Mouse (Mus musculus): ENCODE measurements around the gene Pebp1. TPM values are rescaled to one million over a fixed set of nuclear protein-coding genes. Genes with fewer than 3 reads are reported as not detected.

Pebp1 gene
- polyA plus RNA-seq, 1 experiment from 2014 or later, result 962 TPM

GRCm38 (mm10) chr5:117251763-117252162 lies 35.7 kb downstream of the Pebp1 start:
- Histone ChIP-seq H3K27ac (replicated peaks) (no peak overlapping the region), H3K4me1 (0 out of 2 replicates have a peak, but pooled peaks cover 7% of the 10 kb centered on the region), H3K27me3 (ENCODE audit: low read depth, poor library complexity, severe bottlenecking) (no peaks in the 10 kb centered on the region), H3K36me3 (peaks cover 31% of the 10 kb centered on the region), H3K4me3 (no peak overlapping the region), H3K9me3 (replicated peaks) (no peaks in the 10 kb centered on the region)
- WGBS, result 91% methylated on average over 3 of the region's 3 CpGs
- no peak for DNase-seq (ENCODE audit: low spot score)

- Histone ChIP-seq H3K9me3 (replicated peaks) (no peaks in the 10 kb centered on the region), H3K27me3 (ENCODE audit: low read depth, poor library complexity, severe bottlenecking) (no peaks in the 10 kb centered on the region), H3K4me3 (no peak overlapping the region), H3K27ac (replicated peaks) (0 out of 2 replicates have a peak overlapping the region, but pooled peaks have one; percentile 42), H3K36me3 (peaks cover 21% of the 10 kb centered on the region), H3K4me1 (0 out of 2 replicates have a peak, but pooled peaks cover 7% of the 10 kb centered on the region)
- DNase-seq (ENCODE audit: low spot score), result no peak
- 87% methylated on average over 24 of the region's 24 CpGs for WGBS
Observed at GRCm38 (mm10) chr5:117250796-117251195, 36.6 kb downstream of the Pebp1 start.

- H3K36me3 ChIP-seq, result peaks cover 21% of the 10 kb centered on the region
- H3K27ac ChIP-seq (replicated peaks), result no peak overlapping the region
- no peak for DNase-seq (ENCODE audit: low spot score)
- H3K4me1 ChIP-seq, result 0 out of 2 replicates have a peak, but pooled peaks cover 7% of the 10 kb centered on the region
- H3K4me3 ChIP-seq, result no peak overlapping the region
- no peaks in the 10 kb centered on the region for H3K27me3 ChIP-seq (ENCODE audit: low read depth, poor library complexity, severe bottlenecking)
- no peaks in the 10 kb centered on the region for H3K9me3 ChIP-seq (replicated peaks)
- WGBS, result 33% methylated on average over 10 of the region's 10 CpGs
Observed at GRCm38 (mm10) chr5:117248351-117248750, 39.1 kb downstream of the Pebp1 start.

GRCm38 (mm10) chr5:117245170-117245569 lies 42.3 kb downstream of the Pebp1 start:
- DNase-seq (ENCODE audit: low spot score), result no peak

GRCm38 (mm10) chr5:117242671-117243478 lies 44.5 kb downstream of the Pebp1 start:
- H3K4me3 ChIP-seq, result peak overlapping the region; percentile 60

More at GRCm38 (mm10) chr5:117245170-117245569, 42.3 kb downstream of the Pebp1 start:
- no peak overlapping the region for H3K27ac ChIP-seq (replicated peaks)
- H3K27me3 ChIP-seq (ENCODE audit: low read depth, poor library complexity, severe bottlenecking), result peaks cover 14% of the 10 kb centered on the region
- H3K4me3 ChIP-seq, result no peak overlapping the region
- no peaks in the 10 kb centered on the region for H3K9me3 ChIP-seq (replicated peaks)
- 89% methylated on average over 8 of the region's 8 CpGs for WGBS
- H3K4me1 ChIP-seq, result peaks cover 38% of the 10 kb centered on the region
- H3K36me3 ChIP-seq, result no peaks in the 10 kb centered on the region

GRCm38 (mm10) chr5:117241935-117242531 lies 45.4 kb downstream of the Pebp1 start:
- Histone ChIP-seq H3K4me3 (peak overlapping the region; percentile 60), H3K27me3 (ENCODE audit: low read depth, poor library complexity, severe bottlenecking) (peaks cover 14% of the 10 kb centered on the region), H3K36me3 (no peaks in the 10 kb centered on the region), H3K27ac (replicated peaks) (no peak overlapping the region; the same call in 1 of the 2 replicates), H3K4me1 (peaks cover 35% of the 10 kb centered on the region), H3K9me3 (replicated peaks) (no peaks in the 10 kb centered on the region)
- no peak for DNase-seq (ENCODE audit: low spot score)
- WGBS, result 68% methylated on average over 16 of the region's 16 CpGs

More at GRCm38 (mm10) chr5:117242671-117243478, 44.5 kb downstream of the Pebp1 start:
- Histone ChIP-seq H3K4me1 (peaks cover 35% of the 10 kb centered on the region), H3K27ac (replicated peaks) (peak overlapping the region; percentile 76), H3K27me3 (ENCODE audit: low read depth, poor library complexity, severe bottlenecking) (peaks cover 14% of the 10 kb centered on the region), H3K9me3 (replicated peaks) (no peaks in the 10 kb centered on the region), H3K36me3 (no peaks in the 10 kb centered on the region)
- DNase-seq (ENCODE audit: low spot score), result peak; percentile 23
- WGBS, result 25% methylated on average over 22 of the region's 22 CpGs

- Histone ChIP-seq H3K36me3 (no peaks in the 10 kb centered on the region), H3K27ac (replicated peaks) (peak overlapping the region; percentile 85), H3K9me3 (replicated peaks) (no peaks in the 10 kb centered on the region), H3K4me3 (peak overlapping the region; percentile 60), H3K27me3 (ENCODE audit: low read depth, poor library complexity, severe bottlenecking) (peaks cover 14% of the 10 kb centered on the region), H3K4me1 (peaks cover 35% of the 10 kb centered on the region)
- DNase-seq (ENCODE audit: low spot score), result peak; percentile 60
- WGBS, result 2% methylated on average over 32 of the region's 32 CpGs
Observed at GRCm38 (mm10) chr5:117240761-117241322, 46.6 kb downstream of the Pebp1 start.

DNA sequence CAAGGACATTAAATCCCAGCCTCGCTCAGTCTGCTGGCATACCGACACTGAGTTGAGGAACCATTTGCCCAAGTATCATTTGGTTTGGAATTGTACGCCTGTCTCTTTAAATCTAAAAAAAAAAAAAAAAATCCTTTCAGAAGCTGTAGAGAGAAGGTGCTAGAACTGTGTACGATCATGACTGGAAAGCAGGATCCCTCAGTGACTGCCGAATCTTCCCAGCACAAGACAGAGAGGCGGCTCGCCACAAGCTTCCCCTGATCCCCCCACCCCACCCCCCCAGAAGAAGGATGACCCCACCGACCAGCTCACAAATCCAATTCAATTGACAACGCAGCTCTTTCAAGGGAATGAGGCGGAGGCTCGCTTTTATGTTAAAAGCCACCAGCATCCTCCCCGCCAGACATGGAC lies 47.1 kb downstream of the Pebp1 start:
- Histone ChIP-seq H3K4me3 (peak overlapping the region; percentile 60), H3K9me3 (replicated peaks) (no peaks in the 10 kb centered on the region), H3K27ac (replicated peaks) (peak overlapping the region; percentile 85), H3K4me1 (peaks cover 35% of the 10 kb centered on the region), H3K36me3 (no peaks in the 10 kb centered on the region), H3K27me3 (ENCODE audit: low read depth, poor library complexity, severe bottlenecking) (peaks cover 14% of the 10 kb centered on the region)
- WGBS, result 6% methylated on average over 12 of the region's 12 CpGs
- DNase-seq (ENCODE audit: low spot score), result no peak

GRCm38 (mm10) chr5:117239106-117239505 lies 48.3 kb downstream of the Pebp1 start:
- Histone ChIP-seq H3K27me3 (ENCODE audit: low read depth, poor library complexity, severe bottlenecking) (peaks cover 14% of the 10 kb centered on the region), H3K27ac (replicated peaks) (no peak overlapping the region), H3K9me3 (replicated peaks) (no peaks in the 10 kb centered on the region), H3K36me3 (no peaks in the 10 kb centered on the region), H3K4me1 (peaks cover 35% of the 10 kb centered on the region), H3K4me3 (no peak overlapping the region)
- no peak for DNase-seq (ENCODE audit: low spot score)
- 83% methylated on average over 4 of the region's 4 CpGs for WGBS

- H3K9me3 ChIP-seq (replicated peaks), result no peaks in the 10 kb centered on the region
- H3K27me3 ChIP-seq (ENCODE audit: low read depth, poor library complexity, severe bottlenecking), result peaks cover 1% of the 10 kb centered on the region; the same call in 1 of the 2 replicates
- no peak for DNase-seq (ENCODE audit: low spot score)
- WGBS, result 79% methylated on average over 5 of the region's 5 CpGs
- H3K4me1 ChIP-seq, result peaks cover 17% of the 10 kb centered on the region
- H3K27ac ChIP-seq (replicated peaks), result no peak overlapping the region
- H3K4me3 ChIP-seq, result no peak overlapping the region
- H3K36me3 ChIP-seq, result no peaks in the 10 kb centered on the region
Observed at GRCm38 (mm10) chr5:117236540-117236939, 50.9 kb downstream of the Pebp1 start.

Data from midbrain, embryonic 10.5 days (tissue).